Mouse (Mus musculus) kidney, postnatal 0 days (tissue): ENCODE data around the gene Casc3. TPM values are rescaled to one million over a fixed set of nuclear protein-coding genes. Genes with fewer than 3 reads are reported as not detected.
"Not testable (repeated sequence)": the region's sequence is repeated elsewhere in the genome, so short reads cannot be mapped to it uniquely, and the experiment has no call there.

Experiments
- ATAC-seq: fragments of 200-750 bp; cut with Nextera tagmentation; replicated peaks from 2 replicates; pipeline ENCODE4 v1.8.0; 2017; ENCODE audit warnings: low read depth, moderate number of reproducible peaks, moderate TSS enrichment, moderate library complexity; ENCODE audit not compliant: low FRiP score
- DNase-seq: peaks from one replicate; pipeline ENCODE4 v3.0.0-alpha.2; 2016; ENCODE audit warnings: low spot score
- H3K27ac ChIP-seq: fragments of 300-500 bp; sonication (generic); 2 replicates; pipeline ENCODE4 v1.5.1; 2014; ENCODE audit warnings: mild to moderate bottlenecking
- H3K27me3 ChIP-seq: fragments of 300-500 bp; sonication (generic); 2 replicates; pipeline ENCODE4 v1.6.1; 2014; ENCODE audit warnings: low read length, mixed read lengths; ENCODE audit not compliant: insufficient read depth
- H3K36me3 ChIP-seq: fragments of 300-500 bp; sonication (generic); 2 replicates; pipeline ENCODE4 v1.6.1; 2014; ENCODE audit warnings: low read length, mixed read lengths; ENCODE audit not compliant: insufficient read depth
- H3K4me1 ChIP-seq: fragments of 300-500 bp; sonication (generic); replicated peaks from 2 replicates; pipeline ENCODE4 v1.6.1; 2014; ENCODE audit warnings: antibody characterized with exemption, low read length, mixed read lengths; ENCODE audit not compliant: insufficient read depth
- H3K4me2 ChIP-seq: fragments of 300-500 bp; sonication (generic); 2 replicates; pipeline ENCODE4 v1.6.1; 2014; ENCODE audit warnings: mild to moderate bottlenecking, low read length, moderate library complexity, mixed read lengths
- H3K4me3 ChIP-seq: fragments of 300-500 bp; sonication (generic); replicated peaks from 2 replicates; pipeline ENCODE4 v1.5.1; 2014; ENCODE audit warnings: low read depth, low read length
- H3K9ac ChIP-seq: fragments of 300-500 bp; sonication (generic); 2 replicates; pipeline ENCODE4 v1.6.1; 2014; ENCODE audit warnings: low read depth, low read length
- H3K9me3 ChIP-seq: fragments of 300-500 bp; sonication (generic); replicated peaks from 2 replicates; pipeline ENCODE4 v1.6.1; 2016; ENCODE audit warnings: low read length, inconsistent platforms, mixed read lengths
- CTCF ChIP-seq: IDR thresholded peaks from 2 replicates; pipeline ENCODE4 v1.5.1; 2016; ENCODE audit warnings: antibody characterized with exemption, low read depth, mild to moderate bottlenecking, moderate library complexity
- WGBS: fragments of 180-500 bp; shearing (Covaris S2); extraction: QIAGEN DNeasy Blood & Tissue Kit; methylation state at CpG from one replicate; pipeline ENCODE4 v1.1.7; 2014; 5-methylcytosine and 5-hydroxymethylcytosine counted together
- polyA plus RNA-seq: library from polyadenylated mRNA; unstranded; fragments of >200 nt; fragmentation: Nextera tagmentation; extraction: Ambion mirVana; gene quantifications from 2 replicates; pipeline ENCODE4 v1.2.1, GENCODE M21; 2015

The Casc3 gene
- polyA plus RNA-seq, 1 experiment from 2014 or later, result 25.7 TPM

- WGBS, result 88% methylated on average over 1 of the region's 1 CpGs
- H3K36me3 ChIP-seq, result peaks cover 44% of the 10 kb centered on the region
- H3K9me3 ChIP-seq, result no peaks in the 10 kb centered on the region
- H3K4me2 ChIP-seq, result no peak overlapping the region
- no peak for TF ChIP-seq CTCF
- no peaks in the 10 kb centered on the region for H3K4me1 ChIP-seq
- ATAC-seq (no peak), DNase-seq (no peak)
- no peak overlapping the region for H3K27ac ChIP-seq
- H3K27me3 ChIP-seq, result no peaks in the 10 kb centered on the region
- no peak overlapping the region for H3K4me3 ChIP-seq
- no peak overlapping the region for H3K9ac ChIP-seq
Observed at GRCm38 (mm10) chr11:98816706-98817239, 12.1 kb downstream of the Casc3 start.

DNA sequence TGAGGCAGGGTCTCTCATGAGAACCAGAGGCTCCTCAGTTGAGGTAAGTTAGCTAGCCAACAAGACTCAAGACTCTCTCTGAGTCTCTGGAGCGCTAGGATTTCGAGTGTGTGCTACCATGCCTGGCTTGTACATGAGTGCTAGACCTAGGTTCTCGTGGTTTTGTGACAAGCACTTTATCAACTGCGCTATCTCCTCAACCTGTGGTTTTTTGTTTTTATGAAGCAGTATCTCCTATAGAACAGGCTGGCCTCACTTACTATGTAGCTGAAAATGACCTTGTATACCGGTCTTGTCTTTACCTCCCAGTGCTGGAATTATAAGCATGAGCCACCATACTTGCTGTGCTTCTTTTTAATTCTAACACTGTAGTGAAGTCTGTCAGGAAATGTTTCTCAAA, 16.3 kb downstream of the Casc3 start:
- ATAC-seq (no peak), DNase-seq (no peak)
- Histone ChIP-seq H3K4me3 (no peak overlapping the region), H3K27me3 (no peaks in the 10 kb centered on the region), H3K9ac (no peak overlapping the region), H3K36me3 (peaks cover 61% of the 10 kb centered on the region), H3K4me1 (no peaks in the 10 kb centered on the region), H3K4me2 (no peak overlapping the region), H3K27ac (no peak overlapping the region), H3K9me3 (no peaks in the 10 kb centered on the region)
- WGBS, result 94% methylated on average over 5 of the region's 5 CpGs
- no peak for TF ChIP-seq CTCF

DNA sequence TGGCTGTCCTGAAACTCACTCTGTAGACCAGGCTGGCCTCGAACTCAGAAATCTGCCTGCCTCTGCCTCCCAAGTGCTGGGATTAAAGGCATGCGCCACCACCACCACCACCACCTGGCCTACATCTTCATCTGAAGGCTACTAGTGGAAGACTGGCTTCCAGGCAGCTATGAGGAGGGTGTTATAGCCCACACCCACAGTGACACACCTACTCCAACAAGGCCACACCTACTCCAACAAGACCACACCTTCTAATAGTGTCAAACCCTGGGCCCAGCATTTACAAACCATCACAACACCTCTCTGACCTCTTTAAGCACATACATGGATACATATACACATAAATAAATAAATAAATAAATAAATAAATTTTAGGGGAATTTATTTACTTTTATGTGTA, 21.4 kb downstream of the Casc3 start:
- ATAC-seq, DNase-seq: not testable (repeated sequence)
- 97% methylated on average over 2 of the region's 2 CpGs for WGBS

DNA sequence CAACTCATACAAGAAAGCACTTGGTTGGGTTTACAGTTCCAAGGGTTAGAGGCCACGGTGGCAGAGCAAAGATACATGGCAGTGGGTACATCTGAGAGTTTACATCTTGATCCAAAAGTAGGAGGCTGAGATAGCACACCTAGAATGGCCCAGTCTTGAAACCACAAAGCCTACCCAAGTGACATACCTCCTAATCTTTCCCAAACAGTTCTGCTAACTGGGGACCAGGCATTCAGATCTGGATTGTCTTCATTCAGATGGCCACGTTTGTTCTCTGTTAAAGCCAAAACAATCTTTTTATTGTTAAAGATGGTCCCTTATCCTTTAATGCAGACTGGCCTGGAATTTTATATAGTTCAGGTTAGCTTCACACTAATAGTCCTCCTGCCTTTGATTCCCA, 23.2 kb downstream of the Casc3 start:
- 87% methylated on average over 2 of the region's 2 CpGs for WGBS

More for the DNA sequence above, 21.4 kb downstream of the Casc3 start:
- not testable (repeated sequence) for H3K9me3 ChIP-seq, H3K27me3 ChIP-seq, H3K9ac ChIP-seq, H3K4me1 ChIP-seq, H3K27ac ChIP-seq, H3K4me3 ChIP-seq, H3K4me2 ChIP-seq
- H3K36me3 ChIP-seq, result peaks cover 67% of the 10 kb centered on the region

DNA sequence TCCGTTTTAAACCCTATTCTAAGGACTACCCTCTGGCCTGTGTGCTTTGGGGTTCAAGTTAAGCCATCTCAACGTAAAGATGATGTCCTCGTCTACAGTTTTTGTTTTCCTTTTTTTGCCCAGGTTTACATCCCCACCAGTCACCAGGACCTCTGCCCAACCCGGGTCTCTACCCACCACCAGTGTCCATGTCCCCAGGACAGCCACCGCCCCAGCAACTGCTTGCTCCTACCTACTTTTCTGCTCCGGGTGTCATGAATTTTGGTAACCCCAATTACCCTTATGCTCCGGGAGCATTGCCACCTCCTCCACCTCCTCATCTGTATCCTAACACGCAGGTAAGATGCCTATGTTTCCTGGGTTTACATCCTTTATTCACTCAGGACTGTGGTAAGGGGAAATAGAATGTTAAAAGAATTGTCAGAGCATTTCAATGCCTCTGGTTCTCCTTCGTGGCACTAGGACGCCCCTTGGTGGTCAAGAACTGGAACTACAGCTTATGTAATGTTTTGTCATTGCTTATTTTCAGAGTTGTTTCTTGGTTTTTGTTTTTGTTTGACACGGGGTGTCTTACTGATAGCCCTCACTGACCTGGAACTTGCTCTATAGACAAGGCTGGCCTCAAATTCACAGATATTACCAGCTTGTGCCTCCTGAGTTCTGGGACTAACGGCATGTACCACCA, 24.5 kb downstream of the Casc3 start:
- Histone ChIP-seq H3K36me3 (peaks cover 65% of the 10 kb centered on the region), H3K27ac (no peak overlapping the region), H3K4me1 (no peaks in the 10 kb centered on the region), H3K27me3 (no peaks in the 10 kb centered on the region), H3K4me2 (no peak overlapping the region), H3K9me3 (no peaks in the 10 kb centered on the region), H3K4me3 (no peak overlapping the region), H3K9ac (no peak overlapping the region)
- peak; percentile 82 for DNase-seq
- WGBS, result 66% methylated on average over 12 of the region's 12 CpGs
- no peak for ATAC-seq
- TF ChIP-seq CTCF, result peak; percentile 85

More for the DNA sequence above, 23.2 kb downstream of the Casc3 start:
- Histone ChIP-seq H3K9me3 (no peaks in the 10 kb centered on the region), H3K27ac (no peak overlapping the region), H3K4me3 (no peak overlapping the region), H3K4me1 (no peaks in the 10 kb centered on the region), H3K27me3 (no peaks in the 10 kb centered on the region), H3K36me3 (peaks cover 63% of the 10 kb centered on the region), H3K9ac (no peak overlapping the region), H3K4me2 (no peak overlapping the region)
- DNase-seq, result no peak
- no peak for TF ChIP-seq CTCF
- no peak for ATAC-seq

DNA sequence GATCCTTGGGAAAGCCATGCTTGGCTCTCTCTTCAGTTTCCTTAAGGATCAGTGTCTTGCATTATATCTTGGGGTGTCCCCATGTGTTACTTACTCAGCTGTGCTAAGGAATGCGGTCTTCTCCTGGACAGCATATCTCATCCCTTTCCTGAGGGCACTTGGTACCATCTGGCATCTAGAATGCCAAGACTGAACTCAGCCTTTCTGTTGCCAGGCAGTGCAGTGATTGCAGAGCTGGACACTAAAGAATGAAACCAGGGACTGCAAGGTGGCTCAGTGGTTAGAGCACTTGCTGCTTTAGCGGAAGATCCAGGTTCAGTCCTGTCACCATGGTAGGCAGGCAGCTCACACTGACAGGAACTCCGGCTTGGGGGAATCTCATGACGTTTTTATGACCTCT, 25.2 kb downstream of the Casc3 start:
- Histone ChIP-seq H3K9ac (no peak overlapping the region), H3K27me3 (no peaks in the 10 kb centered on the region), H3K4me1 (no peaks in the 10 kb centered on the region), H3K4me2 (no peak overlapping the region), H3K4me3 (no peak overlapping the region), H3K27ac (no peak overlapping the region), H3K36me3 (peaks cover 60% of the 10 kb centered on the region), H3K9me3 (no peaks in the 10 kb centered on the region)
- ATAC-seq (no peak), DNase-seq (no peak)
- TF ChIP-seq CTCF, result no peak
- 48% methylated on average over 4 of the region's 4 CpGs for WGBS
